Mouse (Mus musculus) erythroblast, embryonic 14.5 days (primary cell): ENCODE data around the gene Noxred1. TPM values are rescaled to one million over a fixed set of nuclear protein-coding genes. Genes with fewer than 3 reads are reported as not detected.

Experiments
- H3K27me3 ChIP-seq: 2 replicates; pipeline ENCODE4 v1.6.1; 2012; ENCODE audit warnings: inconsistent platforms; ENCODE audit not compliant: control insufficient read depth
- H3K36me3 ChIP-seq: 2 replicates; pipeline ENCODE4 v1.6.1; 2012; ENCODE audit warnings: mild to moderate bottlenecking, inconsistent platforms; ENCODE audit not compliant: control insufficient read depth
- H3K4me1 ChIP-seq: 2 replicates; pipeline ENCODE4 v1.6.1; 2012; ENCODE audit warnings: inconsistent platforms; ENCODE audit not compliant: control insufficient read depth
- H3K4me3 ChIP-seq: replicated peaks from 2 replicates; pipeline ENCODE3; 2012; ENCODE audit warnings: moderate library complexity, mild to moderate bottlenecking, inconsistent platforms
- H3K9me3 ChIP-seq: 2 replicates; pipeline ENCODE4 v1.6.1; 2012; ENCODE audit warnings: low read length, inconsistent platforms, mixed read lengths; ENCODE audit not compliant: control insufficient read depth
- GATA1 ChIP-seq: IDR thresholded peaks from 2 replicates; pipeline ENCODE4 v1.6.1; 2012; ENCODE audit warnings: low read length, inconsistent platforms, mixed read lengths
- TAL1 ChIP-seq: IDR thresholded peaks from 3 replicates; pipeline ENCODE4 v1.6.1; 2012; ENCODE audit warnings: low read length, inconsistent platforms, mixed read lengths
- polyA plus RNA-seq: library from polyadenylated mRNA; stranded (reverse); fragments of >175 nt; gene quantifications from 2 replicates; pipeline ENCODE4 v1.2.3, GENCODE M21; 2012

Noxred1 gene
- polyA plus RNA-seq, 1 experiment, result 0.03 TPM

- Histone ChIP-seq H3K4me1 (peaks cover 42% of the 10 kb centered on the region), H3K9me3 (no peaks in the 10 kb centered on the region), H3K36me3 (peaks cover 70% of the 10 kb centered on the region), H3K4me3 (peak overlapping the region; percentile 10), H3K27me3 (no peaks in the 10 kb centered on the region)
- no peak for TF ChIP-seq TAL1
- TF ChIP-seq GATA1, result no peak
Measured at GRCm38 (mm10) chr12:87274853-87275831, 36.6 kb upstream of the Noxred1 start.

DNA sequence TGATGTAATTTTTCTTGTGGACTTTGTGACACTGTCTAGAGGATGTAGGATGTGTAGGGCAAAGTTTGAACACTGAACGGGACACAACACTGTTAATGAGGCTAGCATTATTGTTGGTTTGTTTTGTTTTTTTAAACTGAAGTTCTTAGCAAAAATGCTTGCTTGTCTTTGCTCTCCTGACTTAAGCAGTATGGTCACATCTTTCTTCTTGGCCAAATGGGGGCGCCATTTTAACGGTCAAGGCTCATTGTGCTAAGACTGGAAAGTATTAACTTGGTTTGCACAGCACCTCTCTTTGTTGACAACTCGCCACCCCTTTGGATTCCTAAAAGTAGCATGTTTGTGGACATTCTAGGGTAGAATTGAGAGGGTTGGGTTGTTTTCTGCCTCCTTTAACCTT is 29.1 kb upstream of the Noxred1 start:
- no peak for TF ChIP-seq GATA1
- no peak for TF ChIP-seq TAL1
- H3K36me3 ChIP-seq, result peaks cover 53% of the 10 kb centered on the region
- H3K27me3 ChIP-seq, result no peaks in the 10 kb centered on the region
- peaks cover 32% of the 10 kb centered on the region for H3K4me1 ChIP-seq
- peak overlapping the region; percentile 87 for H3K4me3 ChIP-seq
- no peaks in the 10 kb centered on the region for H3K9me3 ChIP-seq

- TF ChIP-seq TAL1, result no peak
- no peak for TF ChIP-seq GATA1
- Histone ChIP-seq H3K4me3 (peak overlapping the region; percentile 87), H3K36me3 (peaks cover 50% of the 10 kb centered on the region), H3K4me1 (peaks cover 32% of the 10 kb centered on the region), H3K9me3 (no peaks in the 10 kb centered on the region), H3K27me3 (no peaks in the 10 kb centered on the region)
Measured at GRCm38 (mm10) chr12:87266827-87267603, 28.5 kb upstream of the Noxred1 start.

- Histone ChIP-seq H3K36me3 (peaks cover 48% of the 10 kb centered on the region), H3K9me3 (no peaks in the 10 kb centered on the region), H3K4me1 (peaks cover 32% of the 10 kb centered on the region), H3K27me3 (no peaks in the 10 kb centered on the region), H3K4me3 (peak within 1 kb of the TSS; percentile 87)
- TF ChIP-seq TAL1 (no peak), GATA1 (peak; percentile 19; the same call in 1 of the 2 replicates)
Measured at GRCm38 (mm10) chr12:87266108-87266826, 27.7 kb upstream of the Noxred1 start, which contains the start of the genes Vipas39 and Ahsa1. Vipas39 (minus strand) TSS chr12:87266256. Ahsa1 (plus strand) TSS chr12:87266479.

DNA sequence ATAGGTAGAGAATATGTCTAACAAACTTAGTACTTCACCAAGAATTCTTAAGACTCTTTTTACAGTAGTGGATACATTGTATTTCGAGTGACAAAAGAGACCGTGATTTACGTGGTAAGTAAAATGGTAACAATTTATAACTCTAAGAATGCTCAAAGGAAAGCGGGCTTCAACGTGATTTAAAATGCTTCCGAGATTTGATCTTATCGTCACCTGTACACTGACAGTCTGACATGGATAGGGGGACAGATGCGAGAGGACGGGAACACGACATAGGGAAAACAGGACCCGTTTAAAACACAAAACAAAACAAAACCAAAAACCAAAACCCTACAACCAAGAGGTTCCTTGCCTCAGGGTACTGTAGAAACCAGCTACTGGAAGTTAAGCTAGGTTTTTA is 26.9 kb upstream of the Noxred1 start:
- Histone ChIP-seq H3K9me3 (no peaks in the 10 kb centered on the region), H3K4me1 (peaks cover 32% of the 10 kb centered on the region), H3K27me3 (no peaks in the 10 kb centered on the region), H3K36me3 (peaks cover 45% of the 10 kb centered on the region), H3K4me3 (peak overlapping the region; percentile 87)
- TF ChIP-seq TAL1 (no peak), GATA1 (no peak)

- Histone ChIP-seq H3K4me1 (peaks cover 23% of the 10 kb centered on the region), H3K9me3 (no peaks in the 10 kb centered on the region), H3K36me3 (peaks cover 51% of the 10 kb centered on the region), H3K4me3 (no peak overlapping the region), H3K27me3 (no peaks in the 10 kb centered on the region)
- TF ChIP-seq TAL1, result no peak
- TF ChIP-seq GATA1, result no peak
Measured at GRCm38 (mm10) chr12:87260562-87260961, 22.0 kb upstream of the Noxred1 start.

DNA sequence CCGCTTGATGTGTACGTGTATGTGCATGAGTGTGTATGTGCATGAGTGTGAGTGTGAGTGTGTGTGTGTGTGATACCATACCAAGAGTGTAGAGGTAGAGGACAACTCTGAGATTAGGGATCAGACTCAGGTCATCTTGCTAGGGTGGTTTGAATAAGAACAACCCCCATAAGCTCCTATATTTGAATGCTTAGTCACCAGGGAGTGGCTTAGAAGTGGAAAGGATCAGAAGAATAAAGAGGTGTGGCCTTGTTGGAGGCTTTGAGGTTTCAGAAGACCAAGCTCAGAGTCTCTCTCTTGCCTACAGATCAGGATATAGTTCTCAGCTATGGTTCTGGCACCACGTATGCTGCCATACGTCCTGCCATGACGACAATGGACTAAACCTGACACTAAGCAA is 18.1 kb upstream of the Noxred1 start:
- H3K4me1 ChIP-seq, result peaks cover 15% of the 10 kb centered on the region
- TF ChIP-seq GATA1, result no peak
- no peak for TF ChIP-seq TAL1
- H3K9me3 ChIP-seq, result no peaks in the 10 kb centered on the region; the same call in 1 of the 2 replicates
- no peaks in the 10 kb centered on the region for H3K27me3 ChIP-seq
- H3K36me3 ChIP-seq, result peaks cover 66% of the 10 kb centered on the region
- no peak overlapping the region for H3K4me3 ChIP-seq

DNA sequence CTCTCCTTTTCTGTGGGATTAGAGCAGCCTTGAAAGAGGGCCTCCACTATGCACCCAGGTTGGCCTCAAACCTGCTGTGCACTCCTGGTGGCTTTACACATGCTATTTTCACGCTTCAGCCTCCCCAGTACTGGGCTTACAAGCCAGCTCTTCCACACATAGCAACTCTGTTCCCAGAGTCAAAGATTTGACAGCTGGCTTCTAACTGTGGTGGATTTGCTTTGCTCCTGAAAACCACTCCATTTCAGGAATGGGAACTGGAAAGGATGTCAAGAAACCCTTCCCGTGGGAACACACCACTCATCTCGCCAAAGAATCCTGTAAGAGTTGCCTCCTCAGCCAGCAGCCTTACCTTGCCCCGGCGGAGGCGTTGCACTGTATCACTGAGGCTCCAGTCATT is 15.3 kb upstream of the Noxred1 start:
- TF ChIP-seq GATA1 (no peak), TAL1 (no peak)
- Histone ChIP-seq H3K9me3 (no peaks in the 10 kb centered on the region; the same call in 1 of the 2 replicates), H3K4me1 (peaks cover 31% of the 10 kb centered on the region), H3K27me3 (no peaks in the 10 kb centered on the region), H3K36me3 (peaks cover 77% of the 10 kb centered on the region), H3K4me3 (no peak overlapping the region)
